In genomic region chr9:123528926-123529295, GRCm38 (mm10) we compare ENCODE assay signal across 8 mouse cellular contexts. TPM values are rescaled to one million over a fixed set of nuclear protein-coding genes. Genes with fewer than 3 reads are reported as not detected.
DNase-seq lines count a peak whose midpoint lies in the region; ATAC-seq lines count a peak whose summit lies in the region.

No protein-coding gene starts in this region.

- H3K27ac ChIP-seq in midbrain, embryonic 14.5 days (replicated peaks; ENCODE audit: low read depth, low read length): peak overlapping the region; percentile 93
- peak overlapping the region; percentile 94 for H3K27ac ChIP-seq in stomach, embryonic 15.5 days

- H3K4me2 ChIP-seq in midbrain, embryonic 14.5 days (ENCODE audit: low read length): peak overlapping the region; percentile 60
- peak overlapping the region; percentile 62 for H3K4me2 ChIP-seq in stomach, embryonic 15.5 days

- no peaks in the 10 kb centered on the region for H3K36me3 ChIP-seq in midbrain, embryonic 14.5 days (ENCODE audit: control insufficient read depth, insufficient read depth, low read length)
- H3K36me3 ChIP-seq in stomach, embryonic 15.5 days: no peaks in the 10 kb centered on the region

- H3K27me3 ChIP-seq in midbrain, embryonic 14.5 days (ENCODE audit: control insufficient read depth, insufficient read depth, low read length): no peaks in the 10 kb centered on the region
- no peaks in the 10 kb centered on the region for H3K27me3 ChIP-seq in stomach, embryonic 15.5 days (replicated peaks)

- WGBS in midbrain, embryonic 14.5 days: under 1% methylated on average over 17 of the region's 17 CpGs
- WGBS in stomach, embryonic 15.5 days: 1% methylated on average over 17 of the region's 17 CpGs

- H3K4me1 ChIP-seq in midbrain, embryonic 14.5 days (ENCODE audit: control insufficient read depth, insufficient read depth, low read length): peaks cover 25% of the 10 kb centered on the region
- H3K4me1 ChIP-seq in stomach, embryonic 15.5 days: peaks cover 12% of the 10 kb centered on the region; the same call in 1 of the 2 replicates

- peak; percentile 8; the same call in 1 of the 2 replicates for ATAC-seq in midbrain, embryonic 14.5 days (ENCODE audit: low FRiP score, low TSS enrichment)
- peak; percentile 23 for ATAC-seq in stomach, embryonic 15.5 days (ENCODE audit: insufficient read depth, low FRiP score, low read depth)

- peak overlapping the region; percentile 95 for H3K9ac ChIP-seq in midbrain, embryonic 14.5 days (replicated peaks; ENCODE audit: low read length)
- peak overlapping the region; percentile 43 for H3K9ac ChIP-seq in stomach, embryonic 15.5 days

- H3K4me3 ChIP-seq in midbrain, embryonic 14.5 days (replicated peaks; ENCODE audit: low read depth, low read length): peak overlapping the region; percentile 89
- H3K4me3 ChIP-seq in stomach, embryonic 15.5 days (replicated peaks): peak overlapping the region; percentile 98

- DNase-seq in layer of hippocampus, adult 11-12 months (ENCODE audit: low spot score): peak; percentile 62
- no peak for DNase-seq in layer of hippocampus, adult 9-10 months (ENCODE audit: low spot score)
- DNase-seq in cerebellum, postnatal 10 days: peak; percentile 61 to 68
- peak; percentile 35 to 41 for DNase-seq in frontal cortex, postnatal 25 days (ENCODE audit: low spot score in 2 of 2)
- DNase-seq in kidney, adult 18-20 months: peak; percentile 65
- peak; percentile 64 for DNase-seq in liver
- DNase-seq in midbrain, embryonic 14.5 days: peak; percentile 74

- H3K9me3 ChIP-seq in midbrain, embryonic 14.5 days (ENCODE audit: control insufficient read depth, low read length): no peaks in the 10 kb centered on the region
- H3K9me3 ChIP-seq in stomach, embryonic 15.5 days: no peaks in the 10 kb centered on the region

RNA-seq across cellular contexts. Expression of gene Sacm1l, which starts 0.6 kb away (rescaled TPM):
- 50.4 and 57.0 TPM in 2 replicates for polyA plus RNA-seq in midbrain, embryonic 14.5 days (2014; fragmentation: Nextera tagmentation; extraction: Ambion mirVana)
- 52.3 and 56.5 TPM in 2 replicates for polyA plus RNA-seq in stomach, embryonic 15.5 days (2015; fragmentation: Nextera tagmentation; extraction: Ambion mirVana)

RNA-seq across cellular contexts. Expression of gene Limd1, which starts 50.4 kb away (rescaled TPM):
- 11.8 and 16.4 TPM in 2 replicates for polyA plus RNA-seq in midbrain, embryonic 14.5 days (2014; fragmentation: Nextera tagmentation; extraction: Ambion mirVana)
- polyA plus RNA-seq in stomach, embryonic 15.5 days (2015; fragmentation: Nextera tagmentation; extraction: Ambion mirVana): 46.1 and 49.9 TPM in 2 replicates
